Mouse (Mus musculus) lung, adult 2 months (tissue): ENCODE results near the gene Tnfaip1.

ENCODE experiments used
- CTCF ChIP-seq: fragments of 200-500 bp; IDR thresholded peaks from 2 replicates; pipeline ENCODE4 v1.5.1; 2011; ENCODE audit warnings: mild to moderate bottlenecking, low read length, control low read depth; ENCODE audit not compliant: insufficient read depth
- POLR2A ChIP-seq: fragments of 200-500 bp; IDR thresholded peaks from 2 replicates; pipeline ENCODE4 v1.6.1; 2011; ENCODE audit warnings: low read depth, mild to moderate bottlenecking, control low read depth, low read length, borderline replicate concordance; ENCODE audit errors: extremely low read depth

GRCm38 (mm10) chr11:78582848-78583247, 46.7 kb upstream of the Tnfaip1 start:
- no peak for TF ChIP-seq POLR2A
- no peak for TF ChIP-seq CTCF
